Mouse (Mus musculus) neutrophil, adult 5-6 weeks (primary cell): ENCODE data around the gene Kmt2b. TPM values are rescaled to one million over a fixed set of nuclear protein-coding genes. Genes with fewer than 3 reads are reported as not detected.

ENCODE experiments used
- ATAC-seq: fragments of 151-379, 151-347 bp; 2 replicates; pipeline ENCODE4 v1.8.0; 2017; ENCODE audit warnings: mild to moderate bottlenecking, moderate TSS enrichment; ENCODE audit not compliant: insufficient number of reproducible peaks, poor library complexity, low FRiP score, severe bottlenecking; ENCODE audit errors: extremely low read depth
- total RNA-seq: library from RNA; stranded (forward); fragments of 200-1000 nt; gene quantifications from 2 replicates; pipeline ENCODE4 v1.2.3, GENCODE M21; 2017

Kmt2b gene
- total RNA-seq, 1 experiment from 2014 or later: 64.7 TPM

GRCm38 (mm10) chr7:30581547-30581946, 7.0 kb downstream of the Kmt2b start:
- no peak for ATAC-seq

DNA sequence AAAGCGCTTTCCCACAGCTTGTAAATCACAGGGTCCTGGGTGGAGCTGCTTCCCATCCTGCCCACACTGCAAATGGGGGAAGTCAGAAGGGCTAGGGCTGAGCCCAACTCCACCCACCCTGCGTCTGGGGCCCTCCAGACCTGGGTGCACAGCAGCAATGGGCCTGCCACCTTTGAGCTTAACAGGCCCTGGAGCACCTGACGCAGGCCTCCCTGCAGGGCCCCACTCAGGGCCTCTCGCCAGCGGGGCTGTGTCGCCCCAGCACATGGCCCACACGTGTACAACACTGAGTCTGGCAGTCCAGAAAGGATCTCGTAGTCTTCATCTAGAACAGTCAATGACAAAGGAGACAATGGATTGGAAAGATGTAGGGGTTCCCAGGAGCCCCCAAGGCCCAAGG, 8.6 kb downstream of the Kmt2b start:
- ATAC-seq: no peak

GRCm38 (mm10) chr7:30572969-30573368, 15.6 kb downstream of the Kmt2b start:
- no peak for ATAC-seq

DNA sequence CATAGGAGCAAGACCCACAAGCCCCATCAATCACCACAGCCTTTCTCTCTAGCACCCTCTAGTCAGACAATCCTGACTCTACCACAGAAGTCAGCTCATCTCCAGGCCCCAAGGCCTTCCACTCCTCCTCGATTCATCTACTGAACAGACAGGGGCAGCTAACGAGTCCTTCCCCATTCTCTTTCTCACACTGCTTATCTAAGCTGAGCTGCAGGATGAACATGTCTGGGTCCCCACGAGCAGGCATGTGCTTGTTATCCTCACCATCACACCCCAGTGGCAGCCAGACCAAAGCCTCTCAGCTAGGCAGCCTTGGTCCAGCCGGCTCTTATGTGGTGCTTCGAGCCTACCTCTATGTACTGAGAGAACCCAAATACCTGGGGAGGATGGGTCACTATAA, 16.1 kb downstream of the Kmt2b start:
- no peak for ATAC-seq

DNA sequence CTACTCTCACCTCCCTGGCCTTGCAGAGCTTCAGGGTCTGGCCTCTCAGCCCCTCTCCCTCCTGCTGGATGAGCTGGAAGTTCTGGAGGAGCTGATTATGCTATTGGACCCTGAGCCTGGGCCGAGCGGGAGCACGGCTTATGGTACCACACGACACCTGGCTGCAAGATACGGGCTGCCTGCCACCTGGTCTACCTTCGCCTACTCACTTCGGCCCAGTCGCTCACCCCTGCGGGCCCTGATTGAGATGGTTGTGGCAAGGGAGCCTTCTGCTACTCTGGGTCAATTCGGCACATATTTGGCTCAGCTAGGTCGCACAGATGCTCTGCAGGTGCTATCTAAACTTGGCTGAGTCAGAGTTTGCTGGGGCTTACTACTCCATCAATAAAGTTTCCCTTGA, 21.0 kb downstream of the Kmt2b start:
- no peak for ATAC-seq

DNA sequence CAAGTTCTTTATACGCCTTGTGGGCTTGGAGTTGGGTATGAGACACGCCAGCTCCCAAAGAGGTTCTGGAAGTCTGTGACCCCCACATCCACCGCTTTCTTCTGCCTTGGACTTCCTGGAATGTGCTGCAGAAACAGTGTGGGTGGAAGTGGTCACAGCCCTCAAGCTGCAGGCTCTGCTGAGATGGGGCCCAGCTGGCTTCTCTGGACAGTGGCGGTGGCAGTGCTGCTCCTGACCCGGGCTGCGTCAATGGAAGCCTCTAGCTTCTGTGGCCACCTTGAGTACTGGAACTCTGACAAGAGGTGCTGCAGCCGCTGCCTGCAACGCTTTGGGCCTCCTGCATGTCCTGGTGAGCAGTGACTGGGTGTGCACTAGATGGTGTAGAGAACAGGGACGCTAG, 22.5 kb downstream of the Kmt2b start:
- no peak for ATAC-seq

GRCm38 (mm10) chr7:30564970-30565571, 23.5 kb downstream of the Kmt2b start, which contains the start of gene Igflr1:
TSS of gene Igflr1 (plus strand) at chr7:30565427.
- ATAC-seq: no peak

- no peak for ATAC-seq
Observed at GRCm38 (mm10) chr7:30563906-30564280, 24.6 kb downstream of the Kmt2b start.

- ATAC-seq: peak; percentile 73
Observed at GRCm38 (mm10) chr7:30563117-30563905, 25.2 kb downstream of the Kmt2b start, which contains the start of the genes U2af1l4, Gm49396 and Psenen. TSS of gene U2af1l4 (plus strand) at chr7:30563301. TSS of gene Gm49396 (plus strand) at chr7:30563344. TSS of gene Psenen (minus strand) at chr7:30563627.

- peak; percentile 2; the same call in 1 of the 2 replicates for ATAC-seq
Observed at GRCm38 (mm10) chr7:30562526-30563116, 25.9 kb downstream of the Kmt2b start.

GRCm38 (mm10) chr7:30560296-30560695, 28.2 kb downstream of the Kmt2b start:
- no peak for ATAC-seq

GRCm38 (mm10) chr7:30559443-30559954, 29.0 kb downstream of the Kmt2b start, which contains the start of gene Lin37:
TSS of gene Lin37 (minus strand) at chr7:30559838.
- peak; percentile 71 for ATAC-seq

DNA sequence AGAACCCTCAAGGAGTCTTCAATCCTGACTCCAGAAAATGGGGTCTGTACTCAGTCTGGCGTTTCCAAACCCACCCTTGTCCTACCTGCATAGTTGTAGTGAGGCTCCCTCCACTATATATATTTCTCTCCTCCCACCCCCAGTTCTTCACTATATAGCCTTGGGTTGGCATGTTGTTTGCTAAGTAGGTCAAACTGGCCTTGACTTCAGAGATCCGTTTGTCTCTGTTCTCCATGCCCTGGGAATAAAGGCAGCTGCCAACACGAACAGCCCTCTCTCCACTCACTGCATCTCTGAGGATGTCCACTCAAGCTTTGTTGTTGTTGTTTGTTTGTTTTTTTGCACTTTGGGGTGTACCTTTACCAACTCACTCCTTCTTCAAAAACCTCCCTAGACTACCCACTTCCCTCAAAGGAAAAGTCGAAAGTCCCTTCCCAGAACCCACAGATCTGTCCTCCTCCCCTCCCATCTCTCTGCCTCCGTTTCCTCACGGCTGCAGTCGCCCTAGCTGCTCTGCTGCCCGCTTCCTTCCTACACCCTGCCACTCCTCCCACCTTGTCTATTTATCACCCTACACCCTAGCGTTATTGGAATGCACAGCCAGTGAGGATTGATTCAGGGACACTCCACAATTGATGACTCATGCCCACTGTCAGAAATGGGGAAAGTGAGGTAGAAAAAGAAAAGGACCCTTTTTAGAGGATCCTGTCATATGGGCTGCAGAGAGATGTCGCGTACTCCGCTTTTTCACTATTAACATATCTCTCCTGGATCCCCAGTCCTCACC, 29.7 kb downstream of the Kmt2b start:
- ATAC-seq: no peak

DNA sequence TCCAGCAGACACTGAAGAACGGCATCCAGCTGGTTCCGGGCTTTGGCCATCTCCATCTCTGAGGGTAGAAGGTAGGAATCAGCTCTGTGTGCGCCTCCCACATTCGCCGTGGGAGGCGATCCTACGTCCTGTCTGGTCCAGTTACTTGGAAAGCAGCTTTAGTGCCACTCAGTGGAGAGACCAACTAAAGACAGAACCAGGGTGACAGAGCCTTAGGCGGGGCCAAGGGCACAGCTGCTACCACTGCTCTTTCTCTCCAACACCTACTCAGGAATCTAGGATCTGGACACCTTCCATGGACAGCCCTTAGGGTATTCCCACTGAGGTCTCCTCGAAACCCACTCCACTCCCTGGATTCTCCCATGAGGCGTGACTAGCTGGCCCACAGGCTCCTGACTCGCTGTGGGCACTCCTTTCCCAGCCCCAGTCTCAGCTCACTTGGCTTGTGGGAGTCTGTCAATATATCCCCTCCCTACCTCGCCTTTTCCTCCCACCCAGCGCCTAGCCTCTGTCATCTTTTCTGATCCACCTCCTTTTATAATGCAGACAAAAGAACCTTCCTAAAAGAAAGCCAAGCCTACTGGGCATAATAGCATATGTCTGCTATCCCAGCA, 30.5 kb downstream of the Kmt2b start:
- ATAC-seq: no peak

- ATAC-seq: no peak
Observed at GRCm38 (mm10) chr7:30556894-30557536, 31.5 kb downstream of the Kmt2b start.

- no peak for ATAC-seq
Observed at GRCm38 (mm10) chr7:30553810-30554584, 34.5 kb downstream of the Kmt2b start.

DNA sequence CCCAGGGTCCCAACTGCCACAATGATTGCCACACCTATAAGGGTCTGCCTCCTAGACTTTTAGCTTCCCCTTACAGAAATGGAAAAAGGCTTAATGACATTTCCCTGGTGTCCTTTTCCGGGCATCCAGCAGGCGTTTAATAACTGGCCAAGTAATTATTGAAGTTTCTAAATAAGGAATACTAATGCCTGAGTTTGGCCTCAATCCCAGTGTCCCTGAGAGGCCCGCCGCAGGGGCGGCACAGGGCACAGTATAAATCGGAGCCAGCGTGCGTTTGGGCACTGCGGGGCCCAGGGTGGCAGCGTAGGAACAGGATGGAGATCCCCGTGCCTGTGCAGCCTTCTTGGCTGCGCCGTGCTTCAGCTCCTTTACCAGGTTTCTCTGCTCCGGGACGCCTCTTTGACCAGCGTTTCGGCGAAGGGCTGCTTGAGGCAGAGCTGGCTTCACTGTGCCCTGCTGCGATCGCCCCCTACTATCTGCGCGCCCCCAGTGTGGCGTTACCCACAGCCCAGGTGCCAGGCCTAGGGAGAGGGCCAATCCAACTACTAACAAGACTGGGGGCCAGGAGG, 35.4 kb downstream of the Kmt2b start:
- ATAC-seq: no peak
